Comparison of ENCODE assay signal across 17 mouse cellular contexts in genomic region chr7:36714323-36714722, GRCm38 (mm10). TPM values are rescaled to one million over a fixed set of nuclear protein-coding genes. Genes with fewer than 3 reads are reported as not detected.
"Had no signal": no experiment of that assay in that cellular context is flagged by ENCODE, and none has a peak within 500 bp of the region (broad histone marks: within the 10 kb centered on the region; RNA-seq: fewer than 3 reads in every experiment).

No protein-coding gene starts in this region.

- H3K9me3 ChIP-seq: limb, embryonic 13.5 days; liver, embryonic 15.5 days; megakaryocyte, embryonic 14.5 days; midbrain, embryonic 12.5 days had no signal

- H3K27ac ChIP-seq: limb, embryonic 13.5 days; liver, embryonic 15.5 days; macrophage; midbrain, embryonic 12.5 days had no signal

- H3K4me1 ChIP-seq: liver, embryonic 15.5 days; megakaryocyte, embryonic 14.5 days had no signal

- H3K9ac ChIP-seq: limb, embryonic 13.5 days; liver, embryonic 15.5 days; midbrain, embryonic 12.5 days had no signal

- DNase-seq: kidney, adult 11 months; kidney, adult 9 months; kidney, postnatal 14 days; lung, adult 2 months; lung, postnatal 10 days; retina, postnatal 1 day; right cerebral cortex, postnatal 4 days; spleen, adult 18-20 months; thymus, adult 18-20 months; thymus, postnatal 14 days had no signal

- H3K4me3 ChIP-seq: left cerebral cortex, adult 2 months; limb, embryonic 13.5 days; liver, embryonic 15.5 days; megakaryocyte, embryonic 14.5 days; midbrain, embryonic 12.5 days had no signal

- H3K27me3 ChIP-seq: limb, embryonic 13.5 days; liver, embryonic 15.5 days; megakaryocyte, embryonic 14.5 days; midbrain, embryonic 12.5 days had no signal

- H3K4me2 ChIP-seq: limb, embryonic 13.5 days; liver, embryonic 11.5 days; liver, embryonic 15.5 days; midbrain, embryonic 12.5 days had no signal

- H3K36me3 ChIP-seq: limb, embryonic 13.5 days; liver, embryonic 15.5 days; midbrain, embryonic 12.5 days had no signal

RNA-seq across cellular contexts. Expression of gene Tshz3, which starts 16.4 kb away (rescaled TPM):
- polyA plus RNA-seq: macrophage had no signal
